Mouse (Mus musculus) layer of hippocampus, postnatal 10 days (tissue): ENCODE results near the gene Pdzrn4. TPM values are rescaled to one million over a fixed set of nuclear protein-coding genes. Genes with fewer than 3 reads are reported as not detected.

ENCODE experiments used
- DNase-seq, 2 experiments: peaks; one replicate each; pipeline ENCODE4 v3.0.0; 2021; ENCODE audit warnings: low spot score in 2 of 2
- total RNA-seq, 2 experiments: library from RNA; stranded (reverse); gene quantifications; 2 replicates each; pipeline ENCODE4 v1.2.3; 2021

Pdzrn4 gene
- total RNA-seq, 2 experiments from 2014 or later: 7.8 to 9.5 TPM

DNA sequence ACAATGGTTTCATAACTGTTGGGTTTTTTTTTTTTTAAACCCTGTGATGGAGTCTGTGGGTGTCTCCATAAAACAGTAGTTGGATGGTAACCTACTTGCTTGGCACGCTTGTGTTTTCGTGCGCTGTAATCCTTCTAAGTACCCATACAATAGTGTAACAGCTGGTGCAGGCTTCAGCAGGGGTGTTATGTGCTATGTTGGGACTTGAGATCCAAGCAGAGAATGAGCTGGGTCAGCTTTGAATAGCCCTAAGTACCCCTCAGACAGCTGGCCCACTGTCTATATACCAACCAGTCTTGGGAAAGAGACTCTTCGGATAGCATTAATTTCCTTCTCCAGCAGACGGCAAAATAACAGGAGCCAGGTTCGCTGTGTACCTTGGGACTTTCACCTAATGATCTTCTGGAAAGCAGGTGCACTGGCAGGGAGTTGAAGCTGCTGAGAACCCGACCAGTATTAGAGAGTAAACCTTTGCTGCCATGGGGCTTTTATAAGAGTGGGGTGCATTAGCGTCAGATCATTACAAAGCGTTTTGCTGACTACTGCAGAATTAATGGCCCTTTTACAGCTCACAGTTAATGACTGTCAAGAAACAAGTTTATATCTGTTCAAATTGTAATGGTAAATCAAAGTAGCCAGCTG lies 184.2 kb downstream of the Pdzrn4 start:
- DNase-seq: no peak

GRCm38 (mm10) chr15:92584357-92585138 lies 187.9 kb downstream of the Pdzrn4 start:
- DNase-seq: no peak

DNA sequence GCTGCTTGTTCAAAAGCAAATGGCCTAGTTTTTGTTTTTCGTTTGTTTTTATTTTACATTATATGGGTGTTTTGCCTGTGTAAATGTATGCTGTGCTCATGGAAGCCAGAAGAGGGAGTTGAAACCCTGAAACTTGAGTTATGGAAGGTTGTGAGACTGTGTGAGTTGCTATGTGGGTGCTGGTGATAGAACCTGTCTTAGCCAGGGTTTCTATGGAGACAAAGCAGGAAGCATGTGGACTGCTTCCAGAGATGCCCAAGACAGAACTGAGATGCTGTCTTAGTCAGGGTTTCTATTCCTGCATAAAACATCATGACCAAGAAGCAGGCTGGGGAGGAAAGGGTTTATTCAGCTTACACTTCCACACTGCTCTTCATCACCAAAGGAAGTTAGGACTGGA lies 190.8 kb downstream of the Pdzrn4 start:
- DNase-seq: no peak

GRCm38 (mm10) chr15:92594721-92595120 lies 198.0 kb downstream of the Pdzrn4 start:
- peak in 1 of 2 experiments; percentile 26 for DNase-seq

DNA sequence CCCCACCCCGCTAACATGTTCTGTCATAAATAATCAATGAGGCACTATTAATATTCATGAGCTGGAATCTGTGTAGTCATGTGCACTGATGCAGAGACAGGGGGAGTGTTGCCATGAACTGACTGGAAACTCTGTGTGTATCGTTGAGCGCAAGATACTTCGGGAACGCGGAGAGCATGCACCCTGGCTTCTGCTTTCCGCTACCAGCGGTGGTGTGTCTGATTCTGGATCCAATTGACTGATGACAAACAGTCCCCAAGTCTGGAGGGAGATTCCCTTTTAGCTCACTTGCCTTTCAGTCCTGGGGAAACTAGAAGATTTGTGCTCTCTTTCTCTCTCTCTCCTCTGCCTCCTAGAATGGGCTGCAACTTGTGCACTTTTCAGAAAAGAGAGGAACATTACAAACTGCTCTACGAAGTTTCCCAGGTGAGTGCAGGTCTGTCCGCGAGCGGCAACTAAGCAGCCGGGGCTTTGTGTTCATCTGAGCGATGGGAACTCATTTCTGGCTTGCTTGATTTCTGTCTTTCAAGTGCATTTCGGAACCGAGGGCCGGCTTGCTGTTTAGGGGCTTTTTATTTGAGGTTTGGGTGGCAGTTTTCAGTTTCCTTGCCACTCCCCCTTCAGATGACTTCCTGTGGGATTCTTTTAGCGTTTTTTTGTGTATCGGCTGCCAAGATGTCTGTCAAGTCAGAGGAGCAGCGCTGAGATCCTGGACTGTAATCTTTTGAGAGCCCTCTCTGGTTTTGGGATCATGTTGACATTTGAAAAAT lies 200.5 kb downstream of the Pdzrn4 start:
- peak; percentile 32 to 47 for DNase-seq

- DNase-seq: peak; percentile 14 to 35
Measured at GRCm38 (mm10) chr15:92598380-92599295, 202.0 kb downstream of the Pdzrn4 start.

- no peak for DNase-seq
Measured at GRCm38 (mm10) chr15:92599381-92599780, 202.7 kb downstream of the Pdzrn4 start.

- no peak for DNase-seq
Measured at GRCm38 (mm10) chr15:92610866-92611265, 214.2 kb downstream of the Pdzrn4 start.

GRCm38 (mm10) chr15:92612386-92612785 lies 215.7 kb downstream of the Pdzrn4 start:
- no peak for DNase-seq

GRCm38 (mm10) chr15:92613228-92613627 lies 216.5 kb downstream of the Pdzrn4 start:
- no peak for DNase-seq

- DNase-seq: peak; percentile 20 to 39
Measured at GRCm38 (mm10) chr15:92621731-92622234, 225.1 kb downstream of the Pdzrn4 start.

- no peak for DNase-seq
Measured at GRCm38 (mm10) chr15:92622323-92622722, 225.6 kb downstream of the Pdzrn4 start.

- no peak for DNase-seq
Measured at GRCm38 (mm10) chr15:92629172-92629571, 232.5 kb downstream of the Pdzrn4 start.

DNA sequence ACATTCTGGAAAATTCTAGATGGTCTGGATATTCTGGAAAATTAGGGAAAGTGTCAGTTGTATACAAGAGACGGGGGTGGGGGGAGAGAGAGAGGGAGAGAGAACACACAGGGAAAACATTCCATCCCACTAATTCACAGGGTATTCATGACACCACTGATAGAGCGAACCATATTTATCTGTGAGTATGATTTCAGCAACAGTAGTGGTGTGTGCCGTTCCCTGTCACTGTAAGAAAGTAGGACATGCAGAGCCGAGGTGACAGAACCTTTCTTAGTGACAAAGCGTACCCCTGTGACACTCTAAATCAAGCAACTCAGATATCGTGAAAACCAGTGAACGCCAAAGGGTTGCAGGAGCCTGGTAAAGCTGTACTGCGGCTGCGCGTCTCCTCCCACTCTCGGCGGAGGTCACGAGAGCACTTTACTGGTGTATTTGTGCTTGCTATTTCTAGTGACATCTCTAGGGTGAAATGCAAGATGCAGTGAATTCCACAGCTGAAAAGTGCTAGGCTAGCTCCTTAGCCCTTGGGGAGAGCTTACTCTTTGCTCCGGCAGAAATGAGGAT lies 237.4 kb downstream of the Pdzrn4 start:
- DNase-seq: no peak

GRCm38 (mm10) chr15:92640212-92641082 lies 243.8 kb downstream of the Pdzrn4 start:
- peak; percentile 23 to 37 for DNase-seq

- no peak for DNase-seq
Measured at GRCm38 (mm10) chr15:92671279-92672051, 274.8 kb downstream of the Pdzrn4 start.

- no peak for DNase-seq
Measured at GRCm38 (mm10) chr15:92676096-92676495, 279.4 kb downstream of the Pdzrn4 start.

GRCm38 (mm10) chr15:92678377-92678776 lies 281.7 kb downstream of the Pdzrn4 start:
- no peak for DNase-seq
